Mouse (Mus musculus): ENCODE data around the gene Slc25a31. TPM values are rescaled to one million over a fixed set of nuclear protein-coding genes. Genes with fewer than 3 reads are reported as not detected.

Slc25a31 gene
- total and polyA plus RNA-seq, 3 experiments: not detected

DNA sequence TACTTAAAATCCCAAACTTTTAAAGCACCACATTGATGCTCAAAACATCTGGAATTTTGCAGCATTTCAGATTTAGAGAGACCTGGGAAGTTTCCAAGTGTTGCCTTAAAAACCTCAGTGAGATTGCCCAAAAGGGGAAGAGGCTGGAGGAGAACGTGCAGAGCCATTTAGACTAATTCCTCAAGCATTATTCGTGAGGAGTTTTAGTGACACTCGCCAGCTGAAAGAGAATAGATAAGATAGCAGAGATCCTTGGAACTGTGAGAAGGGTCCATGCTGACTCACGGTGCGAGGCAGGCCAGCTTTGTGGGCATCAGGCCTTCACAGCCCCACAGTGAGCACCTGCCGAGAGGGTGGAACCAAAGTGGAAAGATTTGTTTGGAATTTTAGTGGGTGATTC is 39.8 kb upstream of the Slc25a31 start (continued):
- TF ChIP-seq KAT2A (conservative IDR thresholded peaks at IDR 0.05; ENCODE audit: low read depth, low read length): no peak
- no peak for TF ChIP-seq E2F4 (IDR thresholded peaks at IDR 0.05; ENCODE audit: borderline replicate concordance, low read depth, low read length)
- no peak for TF ChIP-seq MAX (IDR thresholded peaks at IDR 0.05; ENCODE audit: low read length)
- TF ChIP-seq ELF1 (IDR thresholded peaks at IDR 0.05; ENCODE audit: low read depth, low read length): no peak
- TF ChIP-seq MXI1 (IDR thresholded peaks at IDR 0.05; ENCODE audit: low read depth, low read length): peak; percentile 20; the same call in 1 of the 2 replicates

DNA sequence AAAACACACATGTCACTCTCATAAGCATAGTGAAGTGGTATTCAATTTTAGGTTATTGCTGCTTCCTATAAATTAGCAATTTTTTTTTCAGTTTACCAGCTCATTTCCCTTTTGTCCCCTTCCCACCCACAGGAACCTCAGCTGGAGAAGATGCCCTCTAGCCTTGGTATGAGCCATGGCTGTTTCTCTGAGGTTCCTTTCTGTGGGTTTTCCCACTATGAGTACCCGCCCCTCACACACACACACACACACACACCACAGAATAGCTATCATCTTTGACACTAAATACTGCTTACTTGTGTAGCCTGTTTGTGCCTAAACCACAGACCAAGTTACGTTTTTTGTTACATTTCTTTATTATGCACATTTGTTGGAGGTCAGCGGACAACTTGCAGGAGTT is 39.3 kb upstream of the Slc25a31 start:
- no peaks in the 10 kb centered on the region for H3K27me3 ChIP-seq (ENCODE audit: control insufficient read depth in 1 of 2, insufficient read depth in 2 of 2, low read length in 2 of 2)
- no peak overlapping the region for H3K9ac ChIP-seq (ENCODE audit: control insufficient read depth, low read depth, low read length, poor library complexity, severe bottlenecking)
- no peaks in the 10 kb centered on the region for H3K79me2 ChIP-seq (ENCODE audit: control insufficient read depth, insufficient read depth, low read length, poor library complexity)

DNA sequence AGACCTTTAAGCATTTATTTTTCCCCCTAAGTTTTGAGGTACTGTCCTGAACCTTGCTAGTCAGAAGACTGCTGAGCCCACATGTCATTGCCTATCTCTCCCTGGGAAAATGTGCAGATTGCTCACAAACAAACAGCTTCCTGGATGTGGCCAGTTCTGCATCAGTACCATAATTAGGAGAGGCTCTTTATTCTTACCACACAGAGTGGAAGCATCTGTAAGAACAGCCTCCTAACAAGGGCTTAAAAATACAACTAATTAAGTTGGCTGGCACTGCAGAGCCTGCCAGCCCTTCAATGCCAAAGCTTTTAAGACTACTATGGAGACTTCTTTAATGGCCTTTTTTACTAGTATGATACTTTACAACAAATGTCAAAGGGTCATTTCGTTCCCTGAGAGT is 35.1 kb upstream of the Slc25a31 start:
- Histone ChIP-seq H3K4me3 (ENCODE audit: control insufficient read depth in 1 of 2, insufficient read depth in 1 of 2, low read depth in 2 of 2, low read length in 2 of 2) (no peak overlapping the region), H3K79me2 (ENCODE audit: control insufficient read depth, insufficient read depth, low read length, poor library complexity) (no peaks in the 10 kb centered on the region)
- DNase-seq (ENCODE audit: low read depth, low spot score): no peak

More for the DNA sequence above, 39.3 kb upstream of the Slc25a31 start:
- Histone ChIP-seq H3K9me3 (replicated peaks; ENCODE audit: insufficient read depth, low read length) (no peaks in the 10 kb centered on the region), H3K4me3 (ENCODE audit: control insufficient read depth in 1 of 2, insufficient read depth in 1 of 2, low read depth in 2 of 2, low read length in 2 of 2) (no peak overlapping the region), H3K4me1 (ENCODE audit: control insufficient read depth in 1 of 2, insufficient read depth in 2 of 2, low read length in 2 of 2) (peaks cover 6 to 18% of the 10 kb centered on the region in 2 experiments; a peak in 3 of 4 replicates), H3K36me3 (ENCODE audit: control insufficient read depth in 1 of 2, insufficient read depth in 2 of 2, low read length in 2 of 2) (peaks cover 1 to 16% of the 10 kb centered on the region in 2 experiments), H3K27ac (ENCODE audit: control insufficient read depth, low read depth, low read length) (no peak overlapping the region)
- TF ChIP-seq EP300 (IDR thresholded peaks at IDR 0.05; ENCODE audit: low read depth in 1 of 2, low read length in 2 of 2): no peak
- no peak for TF ChIP-seq ZMIZ1 (IDR thresholded peaks at IDR 0.05; ENCODE audit: low read depth, low read length)
- TF ChIP-seq UBTF (IDR thresholded peaks at IDR 0.05; ENCODE audit: borderline replicate concordance, insufficient read depth, low read depth, low read length): no peak
- TF ChIP-seq POLR2A (IDR thresholded peaks at IDR 0.05; ENCODE audit: control insufficient read depth in 1 of 2, insufficient read depth in 1 of 2, low read depth in 1 of 2, low read length in 2 of 2, poor library complexity in 1 of 2): no peak
- TF ChIP-seq TBP (IDR thresholded peaks at IDR 0.05; ENCODE audit: low read depth, low read length): no peak
- no peak for TF ChIP-seq BHLHE40 (IDR thresholded peaks at IDR 0.05; ENCODE audit: borderline replicate concordance, low read depth, low read length)
- no peak for TF ChIP-seq SMC3 (IDR thresholded peaks at IDR 0.05; ENCODE audit: low read depth, low read length)
- no peak for TF ChIP-seq GATA1 (IDR thresholded peaks at IDR 0.05; ENCODE audit: low read depth, low read length)
- TF ChIP-seq JUND (IDR thresholded peaks at IDR 0.05; ENCODE audit: low read depth, low read length): no peak
- TF ChIP-seq TAL1 (IDR thresholded peaks at IDR 0.05; ENCODE audit: low read length): no peak
- no peak for TF ChIP-seq POLR2AphosphoS5 (IDR thresholded peaks at IDR 0.05; ENCODE audit: borderline replicate concordance, low read depth, low read length)
- no peak for TF ChIP-seq MYB (IDR thresholded peaks at IDR 0.05; ENCODE audit: low read depth, low read length)
- TF ChIP-seq ZC3H11A (IDR thresholded peaks at IDR 0.05; ENCODE audit: low read depth, low read length): no peak
- DNase-seq (ENCODE audit: low read depth, low spot score): no peak

More for the DNA sequence above, 35.1 kb upstream of the Slc25a31 start:
- Histone ChIP-seq H3K27ac (ENCODE audit: control insufficient read depth, low read depth, low read length) (no peak overlapping the region), H3K9ac (ENCODE audit: control insufficient read depth, low read depth, low read length, poor library complexity, severe bottlenecking) (no peak overlapping the region), H3K27me3 (ENCODE audit: control insufficient read depth in 1 of 2, insufficient read depth in 2 of 2, low read length in 2 of 2) (no peaks in the 10 kb centered on the region), H3K36me3 (ENCODE audit: control insufficient read depth in 1 of 2, insufficient read depth in 2 of 2, low read length in 2 of 2) (peaks cover 2 to 7% of the 10 kb centered on the region in 2 experiments; a peak in 3 of 4 replicates), H3K9me3 (replicated peaks; ENCODE audit: insufficient read depth, low read length) (no peaks in the 10 kb centered on the region), H3K4me1 (ENCODE audit: control insufficient read depth in 1 of 2, insufficient read depth in 2 of 2, low read length in 2 of 2) (peaks cover 5% of the 10 kb centered on the region in 2 experiments; a peak in 3 of 4 replicates)
- TF ChIP-seq NRF1 (IDR thresholded peaks at IDR 0.05; ENCODE audit: insufficient read depth, low read depth, low read length, poor library complexity, severe bottlenecking): no peak
- TF ChIP-seq POLR2AphosphoS5 (IDR thresholded peaks at IDR 0.05; ENCODE audit: borderline replicate concordance, low read depth, low read length): no peak
- TF ChIP-seq MYB (IDR thresholded peaks at IDR 0.05; ENCODE audit: low read depth, low read length): no peak
- no peak for TF ChIP-seq CHD2 (IDR thresholded peaks at IDR 0.05; ENCODE audit: low read length)
- no peak for TF ChIP-seq GATA1 (IDR thresholded peaks at IDR 0.05; ENCODE audit: low read depth, low read length)
- TF ChIP-seq CTCF (IDR thresholded peaks at IDR 0.05 in 2 of 3, conservative IDR thresholded peaks at IDR 0.05 in 1 of 3; ENCODE audit: control insufficient read depth in 1 of 3, insufficient read depth in 1 of 3, low read depth in 2 of 3, low read length in 3 of 3, poor library complexity in 1 of 3, severe bottlenecking in 1 of 3): no peak
- no peak for TF ChIP-seq HCFC1 (IDR thresholded peaks at IDR 0.05; ENCODE audit: low read depth, low read length)
- TF ChIP-seq MXI1 (IDR thresholded peaks at IDR 0.05; ENCODE audit: low read depth, low read length): no peak

Measured in MEL (cell line).